Mouse (Mus musculus) lung, postnatal 36 days (tissue): ENCODE results near the gene Ska2.

Experiments used
- DNase-seq: peaks from one replicate; pipeline ENCODE4 v3.0.0; 2022; ENCODE audit warnings: mixed read lengths

The Ska2 gene

DNA sequence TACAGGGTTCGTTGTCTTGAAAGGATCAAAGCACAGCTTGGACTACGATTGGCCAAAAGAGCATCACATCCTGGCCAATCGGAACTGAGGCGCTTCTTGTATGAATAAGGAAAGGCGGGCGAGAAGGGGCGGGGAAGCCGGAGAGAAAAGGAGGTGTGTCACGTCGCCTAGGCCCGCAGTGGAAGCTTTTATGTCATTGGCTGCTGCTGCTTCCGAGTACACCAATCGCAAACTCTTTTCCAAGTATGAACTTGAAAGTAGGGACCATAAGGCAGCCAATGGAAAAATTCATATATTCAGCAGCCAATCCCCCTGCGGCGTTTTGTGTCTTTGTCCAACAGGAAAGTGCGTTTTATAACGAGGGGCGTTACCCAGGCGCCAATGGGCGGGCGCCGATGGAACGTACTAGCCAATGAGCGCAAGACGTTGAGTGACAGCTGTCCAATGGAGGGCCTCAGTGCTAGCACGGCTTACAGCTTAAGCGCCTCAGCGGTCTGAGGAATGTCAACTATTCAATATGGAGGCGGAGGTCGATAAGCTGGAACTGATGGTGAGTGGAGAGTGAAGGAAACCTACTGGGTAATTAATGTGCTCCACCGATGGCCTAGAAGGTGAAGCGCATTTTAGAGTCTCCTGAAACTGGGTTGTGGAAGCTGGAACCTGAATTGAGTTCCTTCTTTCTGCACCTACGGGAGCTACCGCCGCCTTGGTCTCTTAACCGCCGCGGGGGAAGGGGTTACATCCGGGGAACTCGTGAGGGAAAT is at the start of gene Ska2:
Ska2 (plus strand) TSS at position 480 of the 764 bp plus-strand sequence.
- DNase-seq: peak; percentile 99

DNA sequence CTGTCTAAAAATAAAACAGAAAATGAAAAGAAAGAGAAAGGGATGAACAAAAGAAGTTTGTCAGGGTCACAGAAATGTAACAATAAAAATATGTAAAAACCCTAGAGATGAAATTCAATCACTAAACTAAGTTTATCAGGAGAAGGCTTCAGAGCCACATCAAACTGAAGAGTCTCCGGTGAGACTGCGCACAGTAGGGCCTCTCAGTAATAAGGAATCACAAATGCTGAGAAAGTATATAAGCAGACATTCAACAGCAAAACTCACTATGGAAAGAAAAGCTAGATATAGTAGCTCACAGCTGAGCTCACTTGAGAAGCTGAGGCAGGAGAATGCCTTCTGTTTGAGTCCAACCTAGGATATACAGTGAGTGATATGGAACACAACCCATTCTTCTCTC is 48.6 kb upstream of the Ska2 start:
- no peak for DNase-seq

DNA sequence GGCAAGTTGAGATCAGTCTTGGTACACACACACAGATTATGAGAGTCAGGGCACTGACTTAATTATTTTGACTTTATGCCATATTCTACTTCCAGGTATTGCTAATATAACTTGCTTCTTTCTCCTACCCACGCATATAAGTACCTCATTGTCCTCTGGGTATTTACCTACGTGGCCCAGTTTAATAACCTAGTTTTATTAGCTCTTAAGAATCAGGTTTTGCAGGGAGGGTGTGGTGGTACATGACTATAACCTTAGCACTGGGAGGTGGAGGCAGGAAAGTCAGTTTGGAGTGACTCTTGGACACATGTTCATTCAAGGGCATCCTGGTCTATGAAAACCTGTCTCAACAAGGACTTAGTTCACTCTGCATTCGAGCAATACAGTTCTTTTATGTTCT is 46.9 kb upstream of the Ska2 start:
- no peak for DNase-seq

DNA sequence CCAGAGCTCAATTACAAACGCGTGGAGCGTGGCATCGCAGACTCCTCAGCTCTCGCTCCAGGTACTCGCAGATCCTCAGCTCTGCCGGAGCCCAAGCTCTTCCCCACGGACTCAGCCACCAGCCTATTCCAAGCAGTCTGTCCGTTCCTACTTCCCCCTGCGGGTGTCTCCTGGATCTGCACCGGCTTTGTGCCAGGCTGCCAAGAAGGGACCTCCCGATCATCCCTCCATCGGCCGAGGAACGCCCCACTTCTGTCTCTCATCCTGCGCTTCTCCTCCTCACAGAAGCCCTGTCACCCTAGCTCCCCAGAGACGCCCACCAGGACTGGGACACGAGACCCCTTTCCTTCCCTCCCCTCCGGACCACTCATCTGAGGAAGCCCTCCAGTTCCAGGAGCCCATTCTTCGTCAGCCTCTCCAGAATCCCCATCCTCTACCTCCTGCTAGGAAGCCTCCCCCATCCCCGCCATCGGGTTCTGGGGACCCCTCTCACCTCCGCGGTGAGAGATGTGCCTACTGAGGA is 35.6 kb upstream of the Ska2 start:
- peak; percentile 82 for DNase-seq

DNA sequence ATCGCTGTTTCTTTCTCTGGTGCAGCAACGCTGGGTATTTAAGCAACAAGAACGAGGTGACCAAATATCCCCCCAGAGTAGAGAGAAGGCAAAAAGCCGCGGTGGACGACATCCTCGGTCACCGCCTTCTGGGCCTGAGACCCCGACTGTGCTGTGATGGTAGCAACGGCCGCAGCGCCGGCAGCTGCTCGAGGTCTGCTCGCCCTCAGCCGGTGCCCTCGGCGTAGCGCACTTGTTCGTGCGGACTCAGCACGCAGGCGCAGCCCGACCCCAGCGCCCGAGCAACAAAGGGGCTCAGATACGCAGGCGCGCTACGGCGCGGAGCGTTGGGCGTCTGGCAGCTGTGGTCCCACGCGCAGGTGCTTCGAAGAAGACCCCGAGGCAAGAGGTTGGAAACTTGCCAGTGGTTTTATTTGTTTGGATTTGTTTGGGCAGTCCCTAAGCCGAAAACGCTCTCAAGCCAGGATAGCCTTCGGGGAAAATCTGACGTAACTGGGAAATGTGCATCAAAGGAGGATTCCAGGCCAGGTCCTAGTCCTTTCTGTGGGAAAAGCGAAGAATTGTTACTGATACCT is 35.1 kb upstream of the Ska2 start, which contains the start of gene Gdpd1:
Gdpd1 (minus strand) TSS at position 197 of the 575 bp plus-strand sequence.
- DNase-seq: peak; percentile 92

DNA sequence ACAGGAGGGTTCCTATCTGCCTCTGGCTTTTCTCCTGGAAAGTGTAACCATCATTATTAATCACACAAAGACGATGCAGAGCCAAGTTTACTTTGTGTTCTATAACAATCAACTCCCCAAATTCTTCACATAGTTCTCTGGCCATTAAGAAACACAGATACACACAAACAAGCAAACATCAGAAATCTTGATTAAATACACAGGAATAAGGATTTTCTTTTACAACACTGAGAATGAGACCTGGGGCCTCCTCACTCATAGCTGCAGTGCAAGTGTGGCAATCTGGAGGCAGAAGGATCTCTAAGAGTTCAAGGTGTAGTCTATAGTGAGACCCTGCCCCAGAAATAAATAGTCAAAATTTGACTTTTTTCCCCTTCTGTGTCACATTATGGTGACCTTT is 25.3 kb upstream of the Ska2 start:
- DNase-seq: no peak

DNA sequence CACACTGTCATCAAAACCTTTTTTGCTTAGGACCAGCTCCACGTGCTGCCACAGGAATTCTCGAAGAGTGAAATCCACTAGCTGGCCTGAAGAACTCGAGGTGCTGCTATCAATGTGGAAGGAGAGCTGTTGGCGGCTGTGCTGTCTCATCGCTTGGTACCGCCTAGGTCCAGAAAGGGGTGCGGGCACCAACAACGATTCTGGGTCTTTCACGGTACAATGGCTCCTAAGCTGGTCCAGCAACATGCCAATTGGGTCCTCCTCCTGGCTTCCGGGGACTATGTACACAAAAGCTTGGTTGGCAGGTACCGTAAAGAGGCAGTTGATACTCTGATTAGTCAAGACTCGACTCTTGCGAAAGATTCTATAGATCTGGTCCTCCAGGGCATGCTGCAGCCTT is 23.6 kb upstream of the Ska2 start:
- no peak for DNase-seq

DNA sequence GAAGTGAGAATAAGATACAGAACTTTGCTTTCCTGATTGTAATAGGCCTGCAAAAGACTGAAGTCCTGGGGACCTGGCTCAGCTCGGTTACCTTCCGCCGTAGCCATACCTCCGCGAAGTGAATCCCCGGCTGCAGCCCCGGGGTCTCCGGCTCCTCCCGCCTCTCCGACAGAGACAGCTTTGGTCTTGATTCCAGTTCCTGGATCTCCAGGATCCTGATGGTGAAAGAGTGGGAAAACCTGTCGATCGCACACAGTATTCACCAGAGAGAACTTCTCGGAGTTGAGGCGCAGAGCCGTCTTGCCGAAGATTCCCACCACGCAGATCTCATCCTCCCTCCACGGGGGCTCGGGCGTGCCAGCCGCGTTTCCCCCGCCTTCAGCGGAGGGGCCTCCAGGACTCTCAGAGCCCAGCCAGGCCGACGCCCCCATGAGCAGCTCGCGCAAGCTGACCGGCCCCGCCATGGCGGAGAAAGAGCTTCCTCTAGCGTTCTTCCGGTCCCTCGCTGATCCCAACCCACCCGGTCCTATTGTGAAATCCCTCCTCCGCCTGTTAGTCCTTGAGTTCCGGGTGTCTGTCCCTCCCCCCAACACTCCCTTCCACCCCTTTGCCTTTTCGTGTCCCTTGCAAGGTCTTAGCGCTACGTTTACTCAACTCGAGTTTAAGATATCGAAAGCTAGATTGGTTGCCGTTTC is 22.6 kb upstream of the Ska2 start, which contains the start of gene Smg8:
Smg8 (minus strand) TSS at position 485 of the 695 bp plus-strand sequence.
- peak; percentile 92 for DNase-seq

DNA sequence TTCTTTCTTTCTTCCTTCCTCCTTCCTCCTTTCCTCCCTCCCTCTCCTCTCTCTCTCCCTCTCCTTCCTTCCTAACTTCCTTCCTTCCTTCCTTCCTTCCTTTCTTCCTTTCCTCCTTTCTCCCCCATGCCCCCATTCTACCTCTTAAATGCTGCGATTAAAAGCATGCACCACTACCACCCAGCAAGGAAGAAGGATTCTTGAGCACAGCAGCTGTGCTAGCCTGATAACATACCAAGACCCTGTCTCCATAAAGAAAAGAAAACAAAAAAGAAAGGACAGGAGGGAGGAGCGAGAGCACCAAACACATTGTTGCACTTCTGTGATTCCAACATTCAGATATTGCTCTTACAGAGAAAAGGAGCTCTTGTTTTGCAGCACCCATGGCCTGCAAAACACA is 21.9 kb upstream of the Ska2 start:
- DNase-seq: no peak

DNA sequence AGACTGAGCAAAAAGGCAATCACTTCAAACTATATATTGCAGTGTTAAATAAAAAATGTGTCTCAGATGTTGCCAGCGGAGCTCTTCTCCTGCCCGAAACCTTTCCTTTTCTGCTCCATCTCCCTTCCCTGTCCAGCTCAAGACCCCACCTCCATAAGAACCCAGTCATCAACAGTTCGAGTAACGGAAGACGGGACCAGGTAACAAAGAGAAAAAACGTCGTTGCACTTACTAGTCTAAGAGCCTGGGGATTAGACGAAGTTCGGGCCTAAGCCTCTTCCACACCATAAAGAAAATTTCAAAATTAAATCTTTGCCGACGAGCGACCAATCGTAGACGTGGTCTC is 652 bp upstream of the Ska2 start, which contains the start of gene Prr11:
Prr11 (minus strand) TSS at position 300 of the 346 bp plus-strand sequence.
- DNase-seq: no peak

DNA sequence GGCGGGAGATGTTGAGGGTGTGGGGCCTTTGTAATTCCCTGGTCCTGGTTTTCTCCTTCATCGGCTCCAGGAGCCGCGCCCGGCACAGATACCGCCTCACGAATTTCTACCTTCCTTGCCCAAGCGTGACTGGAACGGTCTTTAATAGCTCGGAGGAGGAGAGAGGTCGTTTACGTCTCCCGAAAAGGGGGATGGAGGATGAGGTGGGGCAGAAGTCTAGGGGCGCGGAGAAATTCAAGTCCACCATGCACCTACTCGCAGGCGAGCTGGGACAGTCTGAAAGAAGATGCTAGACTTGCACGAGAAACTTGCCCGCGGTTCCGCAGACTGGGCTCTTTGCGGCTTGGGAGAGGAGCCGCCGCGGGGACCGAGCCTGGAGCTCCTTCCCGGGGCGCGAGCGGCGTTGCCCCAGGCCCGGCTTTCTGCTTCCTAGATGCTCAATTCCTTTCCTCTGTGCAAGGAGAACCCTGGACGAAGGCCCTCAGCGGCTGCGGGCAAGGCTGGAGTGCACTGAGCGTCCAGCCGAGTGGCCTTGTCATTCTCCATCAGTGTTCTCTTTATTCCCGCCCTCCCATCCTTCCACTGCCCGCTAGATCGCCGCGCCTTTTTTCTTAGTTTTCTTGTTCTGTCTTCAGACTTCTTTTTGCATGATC is 611 bp downstream of the Ska2 start:
- no peak for DNase-seq

DNA sequence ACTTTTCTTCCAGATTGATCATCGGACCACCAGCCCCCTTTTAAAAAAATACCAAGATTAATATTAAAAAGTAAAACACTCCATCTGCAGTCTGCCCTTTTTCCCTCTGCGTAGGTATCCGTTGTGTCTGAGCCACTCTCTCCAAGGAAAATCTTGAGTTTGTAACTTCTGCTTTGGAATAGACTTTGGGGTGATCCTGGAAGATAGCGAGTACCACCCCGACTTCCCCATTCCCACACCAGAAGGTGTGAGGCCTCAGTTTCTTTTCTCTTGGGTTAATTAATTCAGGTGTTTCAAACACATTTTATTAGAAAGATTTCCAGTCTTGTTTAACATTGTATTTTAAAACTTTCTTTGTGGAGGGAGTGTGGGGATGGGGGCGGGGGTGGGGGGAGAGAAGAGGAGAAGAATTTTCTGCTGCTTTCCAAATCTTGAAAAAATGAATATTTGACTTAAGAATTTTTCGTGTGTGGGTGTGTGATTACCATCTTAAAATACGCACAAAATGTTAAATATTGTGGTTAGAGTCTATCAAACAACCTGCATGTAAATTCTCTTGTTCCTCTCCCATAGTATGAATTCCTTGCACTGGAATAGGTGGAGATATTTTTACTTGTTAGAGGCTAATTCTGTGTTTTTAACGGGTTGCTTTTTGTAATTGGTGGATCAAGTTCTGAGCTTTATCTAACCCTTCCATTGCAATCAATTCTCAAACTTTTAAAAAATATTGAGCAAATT is 1.3 kb downstream of the Ska2 start:
- DNase-seq: no peak

DNA sequence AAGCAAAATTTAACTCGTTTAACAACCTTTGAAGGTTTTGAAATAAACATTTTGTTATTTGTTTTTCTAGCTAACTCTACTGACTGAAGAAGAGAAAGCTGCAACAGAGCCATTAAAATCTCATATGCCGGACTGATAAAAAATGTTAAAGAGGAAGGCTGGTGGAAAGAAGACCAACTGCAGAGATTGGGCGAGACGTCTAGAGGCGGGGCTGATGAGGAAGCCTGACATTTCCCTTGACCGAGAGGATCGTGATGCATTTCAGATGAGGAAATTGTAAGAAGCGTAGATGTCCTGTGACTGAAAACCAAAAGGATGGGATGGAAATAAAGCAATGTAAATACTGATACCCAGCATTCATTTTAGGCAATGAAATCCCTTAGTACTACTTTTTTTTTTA is 12.8 kb downstream of the Ska2 start:
- no peak for DNase-seq

DNA sequence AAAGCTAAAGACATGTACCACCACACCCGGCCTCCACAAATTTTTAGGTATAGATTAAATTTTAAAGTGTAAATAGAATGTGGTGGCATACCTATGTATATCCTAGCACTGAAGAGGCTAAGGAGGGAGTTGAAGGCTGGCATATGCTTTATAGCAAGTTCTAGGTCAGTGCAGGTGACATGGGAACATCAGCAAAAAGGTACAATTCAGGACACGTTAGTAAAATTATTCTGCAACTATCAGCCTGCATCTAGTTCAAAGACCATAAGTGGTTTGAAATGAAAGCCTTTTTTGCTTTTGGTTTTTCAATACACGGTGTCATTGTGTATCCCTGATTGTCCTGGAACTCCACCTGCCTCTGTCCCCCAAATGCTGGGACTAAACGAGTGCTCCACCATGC is 16.5 kb downstream of the Ska2 start:
- no peak for DNase-seq

DNA sequence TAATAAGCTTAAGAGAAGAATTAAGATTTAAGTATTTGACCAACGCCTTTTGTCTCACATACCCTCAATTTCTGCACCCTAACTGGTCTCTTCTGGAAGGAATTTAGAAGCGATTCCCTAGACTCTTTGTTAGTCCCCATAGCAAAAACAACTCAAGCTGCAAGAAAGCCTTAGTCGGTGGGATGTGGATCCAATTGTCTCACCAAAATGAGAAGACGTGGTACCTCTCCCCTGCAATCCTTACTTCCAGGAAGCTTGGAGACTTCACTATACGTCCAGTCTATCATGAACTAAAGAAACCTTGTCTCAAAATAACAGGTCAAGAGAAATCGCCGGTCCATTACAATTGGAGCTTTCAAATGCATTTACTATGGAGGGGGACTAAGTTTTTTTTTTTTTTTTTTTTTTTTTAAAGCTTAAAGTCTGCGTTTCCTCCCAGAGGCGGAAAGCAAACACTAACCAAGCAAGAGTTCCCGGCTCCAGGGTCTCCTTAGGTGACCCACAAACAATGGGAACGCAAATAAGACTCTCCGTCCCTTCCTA is 17.3 kb downstream of the Ska2 start:
- DNase-seq: no peak

DNA sequence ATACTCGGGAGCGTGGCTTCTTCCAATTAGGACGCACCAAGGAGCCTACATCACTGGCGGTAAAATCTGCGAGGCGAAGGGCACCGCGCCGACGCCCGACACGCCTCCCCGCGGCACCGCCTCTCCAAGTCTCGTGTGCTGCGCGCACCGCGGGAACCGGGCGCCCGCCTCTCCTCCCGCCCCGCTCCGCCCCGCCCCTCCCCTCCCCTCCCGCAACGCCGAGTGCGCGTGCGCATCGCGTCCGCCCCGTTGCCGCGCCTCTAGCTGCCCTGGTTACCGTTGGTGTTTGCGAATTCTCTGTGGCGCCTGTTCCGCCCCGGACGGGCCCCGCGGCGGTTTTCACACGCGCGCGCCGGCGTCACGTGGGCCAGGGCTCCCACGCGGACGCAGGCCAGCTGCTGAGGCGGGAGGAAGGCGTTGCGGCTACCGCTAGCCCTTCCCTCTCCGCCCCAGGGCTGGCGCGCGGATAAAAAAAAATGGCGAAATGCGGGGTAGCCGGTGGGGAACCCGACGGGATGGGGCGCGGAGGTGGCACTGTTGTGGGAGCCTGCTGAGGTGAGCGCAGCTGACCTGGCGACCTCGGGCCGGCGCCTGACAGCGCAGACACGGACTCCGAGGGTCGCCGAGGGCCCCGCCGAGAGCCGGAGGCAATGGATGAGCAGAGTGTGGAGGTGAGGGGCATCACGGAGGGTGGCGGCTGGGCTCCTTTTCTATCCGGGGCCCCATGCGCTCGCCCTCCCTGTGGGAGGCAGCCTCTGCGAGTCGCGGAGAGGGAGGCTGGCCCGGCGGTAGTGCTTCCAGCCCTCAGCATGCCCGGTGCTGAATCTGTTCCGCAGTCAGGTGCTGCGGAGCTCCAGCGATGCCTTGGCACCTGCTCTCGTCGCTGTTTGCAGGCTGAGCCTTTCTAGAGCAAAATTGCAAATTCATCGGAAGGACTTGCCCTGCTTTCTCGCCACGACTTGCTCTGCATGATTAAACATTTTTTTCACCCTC is 18.1 kb downstream of the Ska2 start, which contains the start of gene Trim37:
Trim37 (plus strand) TSS at position 254 of the 993 bp plus-strand sequence.
- peak; percentile 89 for DNase-seq

DNA sequence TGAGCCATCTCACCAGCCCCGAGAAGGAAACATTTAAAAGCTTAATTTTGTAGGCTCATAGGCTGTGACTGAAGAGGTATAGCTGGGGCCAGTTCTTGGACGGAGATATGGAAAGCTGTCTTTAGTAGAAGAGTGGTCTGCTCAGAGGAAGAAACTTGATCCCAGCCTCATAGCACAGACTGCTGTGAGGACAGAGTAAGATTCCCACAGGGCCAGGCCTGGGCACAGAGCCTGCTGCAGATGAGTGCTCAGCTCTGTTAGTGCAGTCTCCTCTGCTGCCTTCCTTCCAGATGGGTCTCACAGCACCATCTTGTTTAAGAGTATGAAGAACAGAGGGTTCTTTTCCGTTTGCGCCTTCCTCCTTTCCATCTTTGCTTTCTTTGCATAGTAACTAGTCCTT is 27.2 kb downstream of the Ska2 start:
- no peak for DNase-seq

DNA sequence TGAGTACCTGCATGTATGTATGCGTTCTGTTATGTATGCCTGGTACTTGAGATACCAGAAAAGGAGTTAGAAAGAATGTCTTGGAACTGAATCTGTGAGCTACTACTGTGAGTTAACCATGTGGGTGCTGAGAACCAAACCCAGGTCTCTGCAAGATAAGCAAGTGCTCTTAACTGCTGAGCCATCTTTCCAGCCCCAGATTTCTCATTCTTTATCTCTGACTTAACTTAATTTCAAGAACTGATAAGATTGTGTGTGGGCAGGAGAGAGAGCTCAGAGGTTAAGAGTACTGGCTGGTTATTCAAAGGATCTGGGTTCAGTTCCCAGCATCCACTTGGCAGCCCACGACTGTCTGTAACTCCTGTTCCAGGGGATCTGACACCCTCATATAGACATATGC is 49.0 kb downstream of the Ska2 start:
- DNase-seq: no peak

DNA sequence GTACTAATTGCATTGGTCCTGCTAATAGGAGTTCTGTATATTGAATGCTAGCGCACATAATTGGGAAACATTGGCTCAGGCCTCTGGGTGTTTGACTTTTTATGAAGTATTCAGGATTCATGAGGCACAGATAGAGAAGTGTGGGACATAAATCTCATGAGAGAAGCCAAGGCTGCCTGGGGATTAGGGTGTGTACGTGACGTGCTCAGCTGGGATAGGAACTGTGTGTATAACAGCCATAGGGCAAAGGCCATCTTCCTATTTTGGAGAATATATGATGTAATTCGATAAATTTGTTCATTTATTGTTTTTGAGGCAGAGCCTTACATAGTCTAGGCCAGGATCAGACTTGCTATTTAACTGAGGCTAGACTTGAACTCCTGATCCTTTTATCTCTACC is 53.7 kb downstream of the Ska2 start:
- no peak for DNase-seq

DNA sequence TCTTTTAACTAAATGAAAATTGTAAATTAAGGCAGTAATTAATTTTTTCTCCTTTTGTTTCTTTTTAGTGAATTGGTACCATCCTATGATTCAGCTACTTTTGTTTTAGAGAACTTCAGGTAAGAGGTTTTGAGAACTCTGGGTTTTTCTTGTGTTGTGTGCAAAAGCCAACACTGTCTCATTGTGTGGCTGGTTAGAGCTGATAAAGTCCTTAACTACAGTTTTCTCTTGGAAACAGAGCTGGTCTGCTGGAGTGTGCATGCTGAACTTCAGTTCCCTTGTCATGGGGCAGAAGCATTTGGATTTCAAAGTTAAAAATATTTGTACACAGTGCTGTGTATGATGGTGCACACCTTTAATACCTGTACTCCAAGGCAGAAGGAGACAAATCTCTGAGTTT is 54.7 kb downstream of the Ska2 start:
- DNase-seq: no peak

DNA sequence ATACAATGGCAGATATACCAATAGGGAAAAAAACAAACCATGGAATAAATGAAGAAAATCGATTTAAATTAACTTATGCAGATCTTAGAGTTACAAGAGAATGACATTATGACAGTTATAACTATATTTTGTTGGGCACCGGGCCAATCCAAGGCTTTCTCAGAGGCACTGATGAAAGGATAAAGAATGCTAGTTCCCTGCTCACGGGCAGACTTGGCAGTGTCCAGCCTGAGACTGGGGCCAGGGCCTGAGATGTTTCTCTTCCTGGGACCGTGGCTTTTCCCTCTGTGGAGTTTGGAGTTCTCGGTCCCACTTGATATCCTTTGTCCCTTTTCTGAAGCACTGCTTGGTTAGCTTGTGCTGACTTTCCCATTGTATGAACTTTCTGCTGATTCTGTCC is 64.6 kb downstream of the Ska2 start:
- DNase-seq: no peak
